Comparison of ENCODE assay signal across 10 mouse cellular contexts in genomic region chr15:85994906-85995608, GRCm38 (mm10). TPM values are rescaled to one million over a fixed set of nuclear protein-coding genes. Genes with fewer than 3 reads are reported as not detected.
DNase-seq lines count a peak whose midpoint lies in the region; ATAC-seq and TF ChIP-seq lines count a peak whose summit lies in the region.
"Had no signal": no experiment of that assay in that cellular context is flagged by ENCODE, and none has a peak within 500 bp of the region (broad histone marks: within the 10 kb centered on the region; RNA-seq: fewer than 3 reads in every experiment).

No protein-coding gene starts in this region.

- TF ChIP-seq EP300 in stomach, postnatal 0 days (optimal IDR thresholded peaks at IDR 0.05) = no peak

- no peak for TF ChIP-seq CTCF in kidney, postnatal 0 days (IDR thresholded peaks at IDR 0.05; ENCODE audit: low read depth)
- TF ChIP-seq CTCF in stomach, postnatal 0 days (IDR thresholded peaks at IDR 0.05; ENCODE audit: low read depth) = no peak

- no peaks in the 10 kb centered on the region for H3K27me3 ChIP-seq in kidney, postnatal 0 days (ENCODE audit: insufficient read depth, low read length)
- no peaks in the 10 kb centered on the region for H3K27me3 ChIP-seq in stomach, embryonic 14.5 days (ENCODE audit: control insufficient read depth, insufficient read depth, low read length)
- no peaks in the 10 kb centered on the region for H3K27me3 ChIP-seq in stomach, postnatal 0 days (ENCODE audit: control insufficient read depth, insufficient read depth, low read length)
- peaks cover 4% of the 10 kb centered on the region; the same call in 1 of the 2 replicates for H3K27me3 ChIP-seq in limb, embryonic 10.5 days (ENCODE audit: low read depth, poor library complexity, severe bottlenecking)
- H3K27me3 ChIP-seq: limb, embryonic 15.5 days had no signal

- ATAC-seq in kidney, postnatal 0 days (replicated peaks; ENCODE audit: low FRiP score, low read depth) = no peak
- no peak for ATAC-seq in stomach, embryonic 14.5 days (ENCODE audit: insufficient number of reproducible peaks, insufficient read depth, low FRiP score, low read depth)
- ATAC-seq in stomach, postnatal 0 days (ENCODE audit: low FRiP score, low TSS enrichment) = no peak

- H3K9ac ChIP-seq in kidney, postnatal 0 days (ENCODE audit: low read depth, low read length) = no peak overlapping the region
- H3K9ac ChIP-seq in stomach, embryonic 14.5 days (replicated peaks; ENCODE audit: low read depth, low read length) = no peak overlapping the region
- H3K9ac ChIP-seq in stomach, postnatal 0 days (ENCODE audit: low read length) = no peak overlapping the region
- H3K9ac ChIP-seq: limb, embryonic 15.5 days had no signal

- 64% methylated on average over 6 of the region's 6 CpGs for WGBS in kidney, postnatal 0 days
- 65% methylated on average over 6 of the region's 6 CpGs for WGBS in stomach, embryonic 14.5 days
- WGBS in stomach, postnatal 0 days = 80% methylated on average over 6 of the region's 6 CpGs
- 71% methylated on average over 6 of the region's 6 CpGs for WGBS in limb, embryonic 10.5 days

- no peaks in the 10 kb centered on the region for H3K36me3 ChIP-seq in kidney, postnatal 0 days (ENCODE audit: insufficient read depth, low read length)
- H3K36me3 ChIP-seq in stomach, embryonic 14.5 days (ENCODE audit: control insufficient read depth, insufficient read depth, low read length) = no peaks in the 10 kb centered on the region
- H3K36me3 ChIP-seq in stomach, postnatal 0 days (ENCODE audit: control insufficient read depth, insufficient read depth, low read length) = no peaks in the 10 kb centered on the region
- H3K36me3 ChIP-seq in limb, embryonic 10.5 days = no peaks in the 10 kb centered on the region
- H3K36me3 ChIP-seq: limb, embryonic 15.5 days had no signal

- H3K9me3 ChIP-seq in kidney, postnatal 0 days (replicated peaks; ENCODE audit: low read length) = no peaks in the 10 kb centered on the region
- H3K9me3 ChIP-seq in stomach, embryonic 14.5 days (ENCODE audit: control insufficient read depth, low read depth, low read length) = no peaks in the 10 kb centered on the region
- no peaks in the 10 kb centered on the region for H3K9me3 ChIP-seq in stomach, postnatal 0 days (ENCODE audit: control insufficient read depth, low read length)
- no peaks in the 10 kb centered on the region for H3K9me3 ChIP-seq in limb, embryonic 10.5 days (replicated peaks)
- H3K9me3 ChIP-seq: limb, embryonic 15.5 days had no signal

- peaks cover 31% of the 10 kb centered on the region for H3K4me1 ChIP-seq in kidney, postnatal 0 days (replicated peaks; ENCODE audit: insufficient read depth, low read length)
- H3K4me1 ChIP-seq in stomach, embryonic 14.5 days (ENCODE audit: control insufficient read depth, insufficient read depth, low read length) = peaks cover 18% of the 10 kb centered on the region
- no peaks in the 10 kb centered on the region for H3K4me1 ChIP-seq in stomach, postnatal 0 days (replicated peaks; ENCODE audit: control insufficient read depth, insufficient read depth)
- H3K4me1 ChIP-seq in limb, embryonic 10.5 days = peaks cover 41% of the 10 kb centered on the region

- peak overlapping the region; percentile 50; the same call in 1 of the 2 replicates for H3K27ac ChIP-seq in kidney, postnatal 0 days
- H3K27ac ChIP-seq in stomach, embryonic 14.5 days (ENCODE audit: low read length) = 0 out of 2 replicates have a peak overlapping the region, but pooled peaks have one; percentile 59
- no peak overlapping the region for H3K27ac ChIP-seq in stomach, postnatal 0 days (replicated peaks)
- 0 out of 2 replicates have a peak overlapping the region, but pooled peaks have one; percentile 42 for H3K27ac ChIP-seq in limb, embryonic 10.5 days

- H3K4me2 ChIP-seq in kidney, postnatal 0 days (ENCODE audit: low read length) = no peak overlapping the region
- no peak overlapping the region for H3K4me2 ChIP-seq in stomach, embryonic 14.5 days (replicated peaks; ENCODE audit: low read depth, low read length)
- H3K4me2 ChIP-seq in stomach, postnatal 0 days (replicated peaks; ENCODE audit: low read depth) = no peak overlapping the region

- no peak overlapping the region for H3K4me3 ChIP-seq in kidney, postnatal 0 days (replicated peaks; ENCODE audit: low read depth, low read length)
- no peak overlapping the region for H3K4me3 ChIP-seq in stomach, embryonic 14.5 days (ENCODE audit: low read depth, low read length)
- H3K4me3 ChIP-seq in stomach, postnatal 0 days (ENCODE audit: low read depth, low read length) = no peak overlapping the region
- no peak overlapping the region for H3K4me3 ChIP-seq in limb, embryonic 10.5 days
- H3K4me3 ChIP-seq: limb, embryonic 15.5 days had no signal

- no peak for DNase-seq in kidney, postnatal 0 days (ENCODE audit: low spot score)
- no peak for DNase-seq in kidney, postnatal 10 days
- DNase-seq in stomach, postnatal 0 days (ENCODE audit: low spot score) = no peak
- DNase-seq in limb, embryonic 10.5 days (ENCODE audit: low spot score) = no peak
- no peak for DNase-seq in adrenal gland, postnatal 36 days
- DNase-seq in right cerebral cortex, postnatal 25 days = no peak
- DNase-seq: adrenal gland, postnatal 25 days; right cerebral cortex, postnatal 14 days had no signal

RNA-seq across cellular contexts. Expression of gene Celsr1, which starts 38.5 kb away (rescaled TPM):
- polyA plus RNA-seq in kidney, postnatal 0 days (2015; fragmentation: Nextera tagmentation; extraction: Ambion mirVana) = 2.9 TPM in 2 replicates
- polyA plus RNA-seq in stomach, embryonic 14.5 days (2014; fragmentation: Nextera tagmentation; extraction: Ambion mirVana) = 6.8 and 7.8 TPM in 2 replicates
- polyA plus RNA-seq in stomach, postnatal 0 days (2015; fragmentation: Nextera tagmentation; extraction: Ambion mirVana) = 2.0 and 2.2 TPM in 2 replicates
- polyA plus RNA-seq in limb, embryonic 10.5 days (2016; fragmentation: Nextera tagmentation; extraction: Ambion mirVana) = 0.67 and 0.86 TPM in 2 replicates
- 1 to 10 TPM; 5.1 to 6.3 TPM for total RNA-seq in adrenal gland, postnatal 36 days (2021)
